Mouse (Mus musculus) 3T3-L1 (cell line): ENCODE results near the gene Dyrk3.

ENCODE experiments used
- DNase-seq: peaks from one replicate; pipeline ENCODE4 v3.0.0-alpha.2; 2015; ENCODE audit warnings: low read depth, low spot score

Dyrk3 gene

GRCm38 (mm10) chr1:131084289-131084688 is 53.9 kb downstream of the Dyrk3 start:
- DNase-seq, result peak; percentile 54

GRCm38 (mm10) chr1:131083609-131084008 is 54.5 kb downstream of the Dyrk3 start:
- peak; percentile 97 for DNase-seq

- DNase-seq, result no peak
Observed at GRCm38 (mm10) chr1:131083122-131083521, 55.0 kb downstream of the Dyrk3 start.

GRCm38 (mm10) chr1:131080686-131081085 is 57.5 kb downstream of the Dyrk3 start:
- no peak for DNase-seq

DNA sequence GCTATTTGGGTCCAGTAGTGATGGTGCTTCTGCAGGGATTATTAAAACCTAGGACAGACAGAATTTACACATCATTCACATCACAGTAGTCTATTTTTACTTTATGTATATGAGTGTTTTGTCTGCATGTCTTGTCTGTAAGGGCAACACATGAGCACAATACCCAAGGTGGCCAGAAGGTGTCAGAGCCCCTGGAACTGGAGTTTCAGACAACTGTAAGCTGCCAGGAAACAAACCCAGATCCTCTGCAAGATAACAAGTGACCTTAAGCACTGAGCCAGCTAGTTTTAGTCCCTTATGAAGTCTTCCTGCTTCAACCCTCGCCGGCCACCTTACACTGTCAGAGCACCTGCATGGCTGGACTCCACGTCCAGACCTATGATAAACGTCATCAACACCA is 58.4 kb downstream of the Dyrk3 start:
- DNase-seq, result peak; percentile 52

DNA sequence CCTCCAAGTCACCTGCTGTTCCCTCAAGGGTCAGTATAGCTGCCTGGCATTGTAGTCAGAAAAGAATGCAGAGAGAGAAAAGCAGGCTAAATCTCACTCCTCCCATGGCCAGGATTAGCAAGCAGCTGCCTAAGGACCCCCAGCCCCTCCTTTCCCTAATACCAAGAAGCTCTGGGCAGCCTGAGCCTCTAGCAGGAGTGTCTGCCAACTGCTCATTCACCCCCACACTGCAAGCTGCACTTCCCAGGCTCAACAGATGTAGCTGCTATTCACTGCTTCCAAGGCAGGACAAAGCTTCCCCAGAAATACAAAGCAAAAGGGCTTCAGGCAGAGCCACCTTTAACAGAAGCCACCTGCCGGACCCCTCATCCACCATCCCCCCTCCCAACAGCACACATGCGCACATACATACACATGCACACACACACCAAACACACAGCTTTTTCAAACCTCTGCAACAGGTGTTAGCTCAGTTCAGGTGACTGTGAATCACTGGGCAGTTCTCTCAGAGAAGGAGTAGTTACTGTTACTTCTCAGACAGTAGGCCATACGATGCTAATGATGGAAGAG is 59.3 kb downstream of the Dyrk3 start:
- no peak for DNase-seq
